Mouse (Mus musculus): ENCODE results near the gene Arhgef3.

GRCm38 (mm10) chr14:27289053-27289452 is 174.4 kb downstream of the Arhgef3 start:
- no peak for TF ChIP-seq POLR2A (IDR thresholded peaks at IDR 0.05; ENCODE audit: low read depth, low read length)
- no peak for TF ChIP-seq CTCF (conservative IDR thresholded peaks at IDR 0.05; ENCODE audit: insufficient read depth, insufficient read length, low read depth, low read length)
